Mouse (Mus musculus) forebrain, embryonic 15.5 days (tissue): ENCODE measurements at regions not wholly inside any gene's neighbourhood (a gene's known extent, or its start where the extent isn't known, plus 50 kb on each side); places are given as distances from the start of the nearest gene placed in this dataset.

ENCODE experiments used
- ATAC-seq: fragments of 200-750 bp; cut with Nextera tagmentation; replicated peaks from 2 replicates; pipeline ENCODE4 v1.8.0; 2017; ENCODE audit warnings: mild to moderate bottlenecking, moderate TSS enrichment, moderate library complexity
- H3K27ac ChIP-seq: fragments of 300-500 bp; sonication (generic); replicated peaks from 2 replicates; pipeline ENCODE4 v1.5.1; 2015; ENCODE audit warnings: mild to moderate bottlenecking, inconsistent platforms
- H3K27me3 ChIP-seq: fragments of 300-500 bp; sonication (generic); 2 replicates; pipeline ENCODE4 v1.6.1; 2015; ENCODE audit warnings: inconsistent platforms
- H3K36me3 ChIP-seq: fragments of 300-500 bp; sonication (generic); 2 replicates; pipeline ENCODE4 v1.6.1; 2015; ENCODE audit warnings: mild to moderate bottlenecking, inconsistent platforms
- H3K4me1 ChIP-seq: fragments of 300-500 bp; sonication (generic); 2 replicates; pipeline ENCODE4 v1.6.1; 2015; ENCODE audit warnings: inconsistent platforms
- H3K4me2 ChIP-seq: fragments of 300-500 bp; sonication (generic); replicated peaks from 2 replicates; pipeline ENCODE4 v1.6.1; 2015; ENCODE audit warnings: mild to moderate bottlenecking, inconsistent platforms
- H3K4me3 ChIP-seq: fragments of 300-500 bp; sonication (generic); 2 replicates; pipeline ENCODE4 v1.5.1; 2015; ENCODE audit warnings: mild to moderate bottlenecking, inconsistent platforms
- H3K9ac ChIP-seq: fragments of 300-500 bp; sonication (generic); replicated peaks from 2 replicates; pipeline ENCODE4 v1.6.1; 2015; ENCODE audit warnings: mild to moderate bottlenecking, inconsistent platforms
- H3K9me3 ChIP-seq: fragments of 300-500 bp; sonication (generic); 2 replicates; pipeline ENCODE4 v1.6.1; 2016; ENCODE audit warnings: inconsistent platforms
- WGBS: fragments of 180-500 bp; shearing (Covaris S2); methylation state at CpG from one replicate; pipeline ENCODE4 v1.1.7; 2015; ENCODE audit warnings: mixed read lengths; 5-methylcytosine and 5-hydroxymethylcytosine counted together

DNA sequence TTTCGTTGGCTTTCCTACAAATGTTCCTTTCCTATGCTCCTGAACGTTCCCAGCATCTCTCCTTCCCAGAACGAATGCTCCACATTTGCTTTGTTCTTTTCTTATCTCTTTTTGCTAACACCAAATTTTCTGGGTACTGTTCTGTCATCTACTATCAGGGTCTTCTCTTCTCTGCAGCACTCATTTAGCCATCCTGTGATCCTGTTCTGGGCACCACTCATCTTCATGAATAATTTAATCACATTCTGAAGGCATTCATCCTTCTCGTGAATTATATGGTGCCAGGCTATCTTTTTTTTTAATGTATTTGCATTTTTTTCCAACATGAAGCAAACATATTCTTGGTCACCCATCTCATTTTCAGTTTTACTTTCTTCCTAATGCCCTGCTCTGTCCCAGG, 87.3 kb upstream of the Zc3h12c start:
- Histone ChIP-seq H3K4me1 (0 out of 2 replicates have a peak, but pooled peaks cover 2% of the 10 kb centered on the region), H3K4me2 (no peak overlapping the region), H3K27me3 (no peaks in the 10 kb centered on the region), H3K9me3 (no peaks in the 10 kb centered on the region), H3K4me3 (no peak overlapping the region), H3K36me3 (no peaks in the 10 kb centered on the region), H3K9ac (no peak overlapping the region), H3K27ac (peak overlapping the region; percentile 47; the same call in 1 of the 2 replicates)
- WGBS, result 74% methylated on average over 4 of the region's 4 CpGs
- ATAC-seq, result no peak

DNA sequence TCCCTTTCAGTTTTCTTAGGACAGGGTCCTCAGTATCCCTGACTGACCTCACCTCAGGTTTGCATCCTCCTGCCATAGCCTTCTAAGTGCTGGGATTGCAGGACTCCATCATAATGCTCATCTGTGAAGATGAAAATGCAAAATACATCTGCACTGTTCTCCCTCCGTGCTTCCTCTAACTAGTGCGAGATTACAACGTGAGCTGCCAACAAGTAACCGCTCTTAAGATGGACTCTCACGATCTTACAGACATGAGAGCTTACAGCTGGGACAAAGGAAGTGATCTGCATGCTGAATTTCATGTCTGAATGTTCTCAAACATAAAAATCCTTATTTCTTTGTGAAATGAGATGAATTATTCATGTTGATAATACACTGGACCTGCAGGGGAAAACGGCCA, 86.1 kb upstream of the Zc3h12c start:
- WGBS, result 59% methylated on average over 6 of the region's 6 CpGs
- Histone ChIP-seq H3K4me3 (no peak overlapping the region), H3K27me3 (no peaks in the 10 kb centered on the region), H3K36me3 (no peaks in the 10 kb centered on the region), H3K27ac (no peak overlapping the region), H3K4me1 (0 out of 2 replicates have a peak, but pooled peaks cover 2% of the 10 kb centered on the region), H3K9me3 (no peaks in the 10 kb centered on the region), H3K4me2 (no peak overlapping the region), H3K9ac (no peak overlapping the region)
- no peak for ATAC-seq

DNA sequence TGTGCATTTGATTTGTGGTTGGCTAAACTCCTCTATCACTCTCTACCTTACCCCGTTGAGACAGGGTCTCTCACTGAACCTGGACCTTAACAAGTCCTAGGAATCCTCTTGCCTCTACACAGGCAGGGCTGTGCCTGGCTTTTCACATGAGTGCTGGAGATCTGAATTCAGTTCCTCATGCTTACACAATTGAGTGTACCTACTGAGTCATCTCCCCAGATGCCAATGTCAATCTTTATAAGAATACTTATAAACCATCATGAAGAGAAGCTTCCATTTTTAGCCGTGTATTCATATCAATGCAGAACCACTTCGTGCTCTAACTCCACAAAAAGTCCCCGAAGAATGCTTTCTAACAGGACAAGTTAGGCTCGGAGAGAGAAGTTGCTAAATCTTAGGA, 83.1 kb upstream of the Zc3h12c start:
- Histone ChIP-seq H3K36me3 (no peaks in the 10 kb centered on the region), H3K27me3 (no peaks in the 10 kb centered on the region), H3K4me1 (0 out of 2 replicates have a peak, but pooled peaks cover 2% of the 10 kb centered on the region), H3K4me3 (no peak overlapping the region), H3K27ac (no peak overlapping the region), H3K9me3 (no peaks in the 10 kb centered on the region), H3K9ac (no peak overlapping the region), H3K4me2 (no peak overlapping the region)
- no peak for ATAC-seq
- WGBS, result 90% methylated on average over 5 of the region's 5 CpGs

DNA sequence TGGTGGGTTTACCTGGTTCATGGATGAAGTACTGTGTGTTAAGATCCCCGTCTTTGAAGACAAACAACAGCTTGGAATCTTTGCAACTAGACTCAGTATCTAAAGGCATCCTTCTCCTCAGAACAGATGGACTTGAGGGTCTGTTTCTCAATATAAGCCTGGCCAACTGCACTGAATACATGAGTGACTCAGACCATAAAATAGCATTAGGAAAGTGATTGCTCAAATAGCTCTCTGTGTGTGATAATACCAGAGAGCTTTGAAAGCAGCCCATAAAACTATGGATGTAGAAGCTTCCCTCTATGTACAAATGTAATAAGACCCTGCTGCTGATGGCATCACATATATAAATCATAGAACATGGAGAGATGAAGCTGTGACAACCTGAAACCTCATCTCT, 78.3 kb upstream of the Zc3h12c start:
- H3K9ac ChIP-seq, result no peak overlapping the region
- H3K4me2 ChIP-seq, result no peak overlapping the region
- ATAC-seq, result no peak
- no peaks in the 10 kb centered on the region for H3K36me3 ChIP-seq
- H3K4me1 ChIP-seq, result no peaks in the 10 kb centered on the region
- no peak overlapping the region for H3K4me3 ChIP-seq
- H3K9me3 ChIP-seq, result no peaks in the 10 kb centered on the region
- WGBS, result 79% methylated on average over 1 of the region's 1 CpGs
- no peak overlapping the region for H3K27ac ChIP-seq
- no peaks in the 10 kb centered on the region for H3K27me3 ChIP-seq

DNA sequence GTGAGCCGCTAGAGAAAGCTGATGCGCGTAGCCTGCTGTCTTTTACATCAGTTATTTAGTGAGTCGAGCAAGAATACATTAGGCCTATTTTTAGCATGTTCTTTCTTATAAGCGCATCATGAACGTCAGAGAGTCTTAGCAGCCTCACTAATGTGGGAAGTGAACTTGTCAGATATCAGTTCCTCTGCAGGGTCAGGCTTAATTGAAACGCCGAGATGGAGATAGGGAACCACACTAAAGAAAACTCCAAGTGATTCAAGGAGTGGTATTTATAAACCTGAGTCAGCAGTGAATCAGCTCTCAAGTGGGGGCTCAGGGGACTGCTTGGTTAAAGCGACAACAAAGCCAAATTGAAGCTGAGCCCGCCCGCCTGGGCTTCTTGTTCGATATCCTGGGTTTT, 75.7 kb upstream of the Zc3h12c start:
- no peak overlapping the region for H3K9ac ChIP-seq
- peak overlapping the region; percentile 28 for H3K27ac ChIP-seq
- peak; percentile 32; the same call in 1 of the 2 replicates for ATAC-seq
- H3K9me3 ChIP-seq, result no peaks in the 10 kb centered on the region
- H3K27me3 ChIP-seq, result no peaks in the 10 kb centered on the region
- H3K4me1 ChIP-seq, result 0 out of 2 replicates have a peak, but pooled peaks cover 4% of the 10 kb centered on the region
- WGBS, result 62% methylated on average over 12 of the region's 12 CpGs
- no peaks in the 10 kb centered on the region for H3K36me3 ChIP-seq
- no peak overlapping the region for H3K4me3 ChIP-seq
- H3K4me2 ChIP-seq, result no peak overlapping the region

DNA sequence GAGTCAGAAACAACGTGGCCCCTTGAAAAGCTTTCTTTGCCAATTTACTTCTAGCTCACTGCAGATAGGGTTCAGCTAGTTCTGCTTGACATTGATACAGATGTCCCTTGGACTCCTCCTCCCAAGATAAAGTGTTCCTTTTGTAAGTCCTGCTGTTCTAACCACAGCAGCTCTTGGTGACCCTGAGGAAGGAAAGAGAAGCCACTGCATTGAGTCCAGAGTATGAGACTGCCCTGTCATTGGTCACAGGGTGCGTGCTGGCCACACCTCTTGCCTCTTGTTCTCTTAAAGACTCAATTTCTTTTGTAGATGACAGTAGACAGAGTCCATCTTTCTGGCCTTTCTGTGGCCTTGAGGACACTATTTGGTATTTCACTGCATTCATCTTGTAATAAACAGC, 74.7 kb upstream of the Zc3h12c start:
- H3K4me2 ChIP-seq, result no peak overlapping the region
- 0 out of 2 replicates have a peak, but pooled peaks cover 4% of the 10 kb centered on the region for H3K4me1 ChIP-seq
- no peaks in the 10 kb centered on the region for H3K27me3 ChIP-seq
- H3K9me3 ChIP-seq, result no peaks in the 10 kb centered on the region
- no peak overlapping the region for H3K9ac ChIP-seq
- ATAC-seq, result no peak
- no peaks in the 10 kb centered on the region for H3K36me3 ChIP-seq
- 88% methylated on average over 2 of the region's 2 CpGs for WGBS
- H3K27ac ChIP-seq, result no peak overlapping the region
- no peak overlapping the region for H3K4me3 ChIP-seq

DNA sequence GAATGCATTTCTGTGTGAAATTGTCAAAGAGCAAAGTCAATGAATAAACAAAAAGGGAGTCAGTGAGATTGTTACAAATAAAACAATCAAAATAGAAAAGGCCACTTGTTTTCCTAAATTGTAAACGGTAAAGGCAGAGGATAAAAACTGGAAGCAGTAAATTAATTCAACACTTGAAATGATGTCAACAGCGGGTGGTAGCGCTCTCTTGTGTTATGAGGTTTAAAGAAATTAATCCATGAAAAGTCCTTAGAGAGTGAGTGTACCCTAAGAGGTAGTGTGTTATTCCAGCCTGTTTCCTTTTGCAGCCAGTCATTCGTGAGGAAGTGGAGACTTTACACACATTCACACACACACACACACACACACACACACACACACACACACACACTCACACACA, 73.2 kb upstream of the Zc3h12c start:
- Histone ChIP-seq H3K4me2 (no peak overlapping the region), H3K36me3 (no peaks in the 10 kb centered on the region), H3K9me3 (no peaks in the 10 kb centered on the region), H3K9ac (no peak overlapping the region), H3K4me1 (0 out of 2 replicates have a peak, but pooled peaks cover 4% of the 10 kb centered on the region), H3K4me3 (no peak overlapping the region), H3K27ac (0 out of 2 replicates have a peak overlapping the region, but pooled peaks have one; percentile 48), H3K27me3 (no peaks in the 10 kb centered on the region)
- WGBS, result 49% methylated on average over 4 of the region's 4 CpGs
- no peak for ATAC-seq

DNA sequence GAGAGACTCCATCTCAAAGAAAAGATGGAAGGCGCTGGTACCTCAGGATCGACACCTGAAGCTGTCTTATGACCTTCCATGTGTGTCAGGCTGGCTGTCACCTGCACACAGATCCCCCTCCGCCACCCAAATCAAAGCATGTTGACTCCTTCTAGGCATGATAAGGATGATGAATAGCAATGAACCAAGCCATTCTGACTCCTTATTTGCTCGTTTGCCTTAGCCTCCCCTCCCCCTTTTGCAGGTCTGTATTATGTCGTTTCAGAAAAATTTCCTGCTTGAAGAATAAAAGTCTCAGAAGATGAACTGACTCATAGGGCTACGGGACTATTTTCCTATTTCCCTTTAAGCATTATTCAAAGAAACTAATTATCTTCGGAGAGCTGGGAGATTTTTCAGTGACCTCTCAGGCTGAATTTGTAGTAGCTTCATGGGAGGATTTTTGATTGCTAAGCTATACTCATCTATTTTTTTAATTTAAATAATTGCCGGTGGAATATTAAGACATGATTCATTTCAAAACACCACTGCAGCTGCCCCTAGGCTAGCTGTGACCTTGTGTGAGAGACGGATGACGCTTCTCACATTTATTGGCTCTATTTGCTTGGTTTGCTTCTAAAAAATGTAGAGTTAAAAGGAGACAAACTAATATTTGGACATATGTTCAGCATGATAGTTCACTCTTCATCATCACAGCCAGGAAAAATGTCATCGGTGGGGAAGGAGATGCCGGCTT, 72.4 kb upstream of the Zc3h12c start:
- ATAC-seq, result no peak
- no peak overlapping the region for H3K4me3 ChIP-seq
- 57% methylated on average over 12 of the region's 12 CpGs for WGBS
- 0 out of 2 replicates have a peak, but pooled peaks cover 4% of the 10 kb centered on the region for H3K4me1 ChIP-seq
- H3K27ac ChIP-seq, result no peak overlapping the region
- H3K9me3 ChIP-seq, result no peaks in the 10 kb centered on the region
- no peak overlapping the region for H3K9ac ChIP-seq
- H3K36me3 ChIP-seq, result no peaks in the 10 kb centered on the region
- no peak overlapping the region for H3K4me2 ChIP-seq
- no peaks in the 10 kb centered on the region for H3K27me3 ChIP-seq

DNA sequence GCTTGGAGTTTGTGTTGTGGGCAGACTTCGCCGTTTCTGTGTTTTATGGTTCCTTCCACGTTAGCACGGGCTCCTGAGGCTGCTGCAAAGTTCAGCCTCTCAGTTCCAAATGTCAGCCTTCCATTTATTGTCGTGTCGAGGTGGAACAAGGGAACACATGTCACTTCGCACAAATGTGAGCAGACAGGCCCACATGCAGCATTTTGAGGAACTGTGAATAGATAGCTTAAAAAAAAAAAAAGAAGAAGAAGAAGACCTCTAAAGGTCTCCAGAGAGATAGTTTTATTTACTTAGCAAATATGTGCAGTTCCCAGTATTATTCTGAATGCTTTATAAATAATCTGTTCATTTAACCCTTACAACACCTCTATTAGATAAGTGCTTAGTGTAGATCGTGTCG, 66.4 kb upstream of the Zc3h12c start:
- Histone ChIP-seq H3K4me1 (no peaks in the 10 kb centered on the region), H3K9ac (no peak overlapping the region), H3K4me3 (no peak overlapping the region), H3K4me2 (no peak overlapping the region), H3K27me3 (no peaks in the 10 kb centered on the region), H3K27ac (no peak overlapping the region), H3K9me3 (no peaks in the 10 kb centered on the region), H3K36me3 (no peaks in the 10 kb centered on the region)
- 86% methylated on average over 9 of the region's 9 CpGs for WGBS
- ATAC-seq, result no peak

DNA sequence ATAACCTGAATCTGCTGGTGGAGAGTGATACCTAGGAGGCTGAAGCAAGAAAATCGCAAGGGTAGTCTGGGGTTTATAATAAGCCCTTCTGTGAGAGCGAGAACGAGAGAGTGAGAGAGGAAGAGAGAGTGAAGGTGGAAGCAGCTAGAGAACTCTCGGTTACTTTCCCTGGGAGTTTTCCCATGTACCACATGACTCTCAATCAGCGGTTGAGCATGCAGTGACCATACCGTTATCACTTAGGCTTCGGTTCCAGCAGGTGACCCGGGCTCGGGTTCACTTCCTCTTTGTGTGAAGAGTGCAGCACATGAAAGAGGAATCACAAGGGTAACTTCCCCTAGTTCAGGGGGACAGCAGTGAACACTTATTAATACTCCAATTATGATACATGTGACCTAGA, 61.2 kb upstream of the Zc3h12c start:
- no peak for ATAC-seq
- Histone ChIP-seq H3K9me3 (no peaks in the 10 kb centered on the region), H3K4me3 (no peak overlapping the region), H3K4me2 (no peak overlapping the region), H3K27me3 (no peaks in the 10 kb centered on the region), H3K27ac (no peak overlapping the region), H3K9ac (no peak overlapping the region), H3K4me1 (no peaks in the 10 kb centered on the region), H3K36me3 (no peaks in the 10 kb centered on the region)
- WGBS, result 87% methylated on average over 9 of the region's 9 CpGs

DNA sequence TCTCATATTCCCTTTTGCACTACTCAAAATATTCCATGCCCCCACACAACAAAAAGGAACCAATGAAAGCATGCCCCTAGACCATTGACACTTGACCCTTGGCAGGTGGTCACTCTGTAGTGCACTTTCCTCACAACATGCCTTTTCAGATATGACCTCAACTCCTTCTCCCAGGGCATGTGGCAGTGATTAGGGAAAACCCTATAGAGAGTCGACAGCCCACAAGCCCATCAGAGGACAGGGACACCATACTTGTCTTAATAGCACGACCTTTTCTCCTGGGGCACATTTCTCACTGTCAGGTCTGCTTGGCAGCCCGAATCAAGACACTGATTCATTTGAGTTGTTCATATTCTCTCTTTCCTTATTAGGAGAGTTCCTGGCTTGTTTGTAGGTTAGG, 57.3 kb upstream of the Zc3h12c start:
- Histone ChIP-seq H3K9ac (no peak overlapping the region), H3K27me3 (no peaks in the 10 kb centered on the region), H3K4me2 (no peak overlapping the region), H3K4me1 (peaks cover 16% of the 10 kb centered on the region), H3K27ac (no peak overlapping the region), H3K36me3 (no peaks in the 10 kb centered on the region), H3K4me3 (no peak overlapping the region), H3K9me3 (no peaks in the 10 kb centered on the region)
- 93% methylated on average over 3 of the region's 3 CpGs for WGBS
- no peak for ATAC-seq

DNA sequence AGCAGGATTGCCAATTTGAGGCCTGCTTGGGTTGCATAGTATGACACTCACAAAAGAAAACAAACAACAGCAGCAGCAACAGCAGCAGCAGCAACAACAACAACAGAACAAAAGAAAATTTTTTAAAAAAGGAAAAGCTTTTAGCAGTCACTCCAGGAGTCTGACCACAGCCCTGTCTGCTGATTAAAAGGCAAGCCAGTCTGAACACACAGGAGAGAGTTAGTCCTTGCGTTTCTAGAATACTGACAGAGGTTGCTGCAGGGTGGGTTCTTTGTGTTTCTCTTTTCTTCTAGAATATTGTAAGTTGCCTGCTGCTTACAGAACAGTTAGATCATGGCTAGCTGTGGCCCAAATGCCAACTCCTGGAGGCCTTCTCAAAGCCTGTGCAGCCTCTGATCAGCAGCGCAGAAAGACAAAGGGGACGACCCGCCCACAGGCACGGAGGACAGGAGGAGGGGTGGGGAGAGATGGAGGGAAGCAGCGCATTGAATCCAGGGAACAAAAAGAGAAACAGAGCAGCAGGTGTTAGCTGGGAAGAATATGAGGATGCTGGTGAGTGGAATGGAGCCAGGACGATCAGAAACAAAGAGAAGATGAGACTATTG, 55.2 kb upstream of the Zc3h12c start:
- 3% methylated on average over 7 of the region's 7 CpGs for WGBS
- H3K9me3 ChIP-seq, result no peaks in the 10 kb centered on the region
- H3K27me3 ChIP-seq, result no peaks in the 10 kb centered on the region
- H3K36me3 ChIP-seq, result no peaks in the 10 kb centered on the region
- peak overlapping the region; percentile 10 for H3K4me3 ChIP-seq
- peak overlapping the region; percentile 27; the same call in 1 of the 2 replicates for H3K9ac ChIP-seq
- ATAC-seq, result peak; percentile 86
- H3K4me2 ChIP-seq, result peak overlapping the region; percentile 33
- peaks cover 16% of the 10 kb centered on the region for H3K4me1 ChIP-seq
- H3K27ac ChIP-seq, result peak overlapping the region; percentile 73
